Mouse (Mus musculus): Measurements from ENCODE around the gene Lamtor5. TPM values are rescaled to one million over a fixed set of nuclear protein-coding genes. Genes with fewer than 3 reads are reported as not detected.

Gene Lamtor5
- total and polyA plus RNA-seq, 2 experiments from 2014 or later = 77.0 to 188 TPM

DNA sequence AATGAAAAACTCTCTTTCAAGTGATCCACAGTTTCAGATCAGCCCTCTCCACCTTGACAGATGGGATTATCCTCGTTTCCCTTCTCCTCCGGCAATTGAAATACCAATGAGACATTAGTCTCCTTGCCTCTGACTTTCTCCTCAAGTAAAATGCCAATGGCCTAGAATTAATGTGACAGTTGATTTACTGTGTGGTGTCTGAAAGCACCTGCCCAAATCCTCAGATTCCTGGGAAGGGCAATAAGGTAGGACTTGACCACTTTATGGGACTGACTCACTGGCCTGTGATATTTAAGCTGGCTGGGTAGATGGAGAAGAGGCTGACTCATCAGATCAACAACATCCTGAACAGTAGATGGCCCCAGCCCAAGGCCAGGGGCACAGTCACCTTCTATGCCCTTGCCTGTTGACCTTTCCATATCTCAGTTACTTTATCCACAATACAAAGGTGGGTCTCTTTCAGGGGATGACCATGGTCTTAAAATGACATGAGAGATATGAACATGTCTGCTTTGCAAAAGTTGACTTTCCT, 11.8 kb upstream of the Lamtor5 start:
- no peak overlapping the region for H3K9ac ChIP-seq
- no peaks in the 10 kb centered on the region for H3K36me3 ChIP-seq (ENCODE audit: insufficient read depth)
- no peak overlapping the region for H3K4me3 ChIP-seq (ENCODE audit: low read depth, low read length)
- no peak overlapping the region for H3K4me2 ChIP-seq (ENCODE audit: low read depth)
- H3K4me1 ChIP-seq (ENCODE audit: insufficient read depth) = no peaks in the 10 kb centered on the region
- no peaks in the 10 kb centered on the region for H3K9me3 ChIP-seq (ENCODE audit: low read length)
- ATAC-seq (no peak), DNase-seq (no peak)
- no peak for TF ChIP-seq CTCF (IDR thresholded peaks at IDR 0.05; ENCODE audit: low read depth)
- 64% methylated on average over 2 of the region's 2 CpGs for WGBS
- H3K27me3 ChIP-seq (ENCODE audit: insufficient read depth, low read length) = no peaks in the 10 kb centered on the region
- no peak overlapping the region for H3K27ac ChIP-seq (ENCODE audit: low read depth, low read length)

DNA sequence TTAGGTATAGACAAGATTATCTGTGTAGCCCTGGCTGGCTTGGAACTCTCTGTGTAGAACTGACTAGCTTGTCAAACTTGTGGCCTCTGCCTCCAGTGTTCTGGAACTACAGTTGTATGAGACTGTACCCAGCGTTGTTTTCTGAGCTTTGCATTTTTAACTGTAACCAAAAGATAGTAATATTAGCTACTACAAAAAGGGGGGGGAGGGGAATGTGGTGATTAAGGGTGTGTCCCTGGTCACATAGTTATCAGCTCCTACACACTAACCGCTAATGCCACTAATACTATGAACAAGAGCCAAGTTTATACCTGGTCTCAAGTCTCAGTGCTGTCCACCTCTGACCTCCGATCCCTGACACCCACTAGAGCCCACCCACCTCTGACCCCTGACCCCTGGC, 6.2 kb upstream of the Lamtor5 start:
- Histone ChIP-seq H3K27me3 (ENCODE audit: insufficient read depth, low read length) (no peaks in the 10 kb centered on the region; the same call in 1 of the 2 replicates), H3K36me3 (ENCODE audit: insufficient read depth) (no peaks in the 10 kb centered on the region), H3K9me3 (ENCODE audit: low read length) (no peaks in the 10 kb centered on the region), H3K27ac (ENCODE audit: low read depth, low read length) (no peak overlapping the region), H3K4me3 (ENCODE audit: low read depth, low read length) (no peak overlapping the region), H3K4me2 (ENCODE audit: low read depth) (no peak overlapping the region), H3K4me1 (ENCODE audit: insufficient read depth) (no peaks in the 10 kb centered on the region), H3K9ac (no peak overlapping the region)
- TF ChIP-seq CTCF (IDR thresholded peaks at IDR 0.05; ENCODE audit: low read depth) = no peak
- 95% methylated on average over 3 of the region's 3 CpGs for WGBS
- ATAC-seq = no peak
- DNase-seq = no peak

DNA sequence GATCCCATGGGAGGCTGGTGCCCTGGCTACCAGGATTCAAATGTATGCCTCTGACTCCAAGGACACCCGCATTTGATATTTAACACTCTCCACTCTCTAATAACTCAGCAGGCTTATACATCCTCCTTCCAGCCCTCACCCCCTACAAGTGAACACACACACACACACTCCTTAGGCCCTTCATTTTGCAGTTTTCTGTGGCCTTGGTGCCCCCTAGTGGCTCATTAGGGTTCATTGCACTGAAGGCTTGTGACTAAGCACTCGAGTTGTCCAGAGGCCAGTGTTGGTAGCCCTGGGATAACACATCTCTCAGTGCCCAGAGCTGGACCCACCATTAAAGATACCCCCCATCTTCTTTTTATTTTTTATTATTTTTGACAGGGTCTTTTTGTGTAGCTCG, 4.8 kb upstream of the Lamtor5 start:
- H3K27ac ChIP-seq (ENCODE audit: low read depth, low read length) = no peak overlapping the region
- peak; percentile 87 for ATAC-seq
- H3K9me3 ChIP-seq (ENCODE audit: low read length) = no peaks in the 10 kb centered on the region
- H3K4me1 ChIP-seq (ENCODE audit: insufficient read depth) = no peaks in the 10 kb centered on the region; the same call in 1 of the 2 replicates
- no peak overlapping the region for H3K4me2 ChIP-seq (ENCODE audit: low read depth)
- H3K4me3 ChIP-seq (ENCODE audit: low read depth, low read length) = no peak overlapping the region
- H3K36me3 ChIP-seq (ENCODE audit: insufficient read depth) = no peaks in the 10 kb centered on the region
- peak; percentile 84 for DNase-seq
- TF ChIP-seq CTCF (IDR thresholded peaks at IDR 0.05; ENCODE audit: low read depth) = peak; percentile 95
- 12% methylated on average over 3 of the region's 3 CpGs for WGBS
- no peak overlapping the region for H3K9ac ChIP-seq
- H3K27me3 ChIP-seq (ENCODE audit: insufficient read depth, low read length) = no peaks in the 10 kb centered on the region; the same call in 1 of the 2 replicates

- DNase-seq (no peak), ATAC-seq (no peak)
- Histone ChIP-seq H3K36me3 (ENCODE audit: insufficient read depth) (no peaks in the 10 kb centered on the region), H3K4me3 (ENCODE audit: low read depth, low read length) (no peak overlapping the region), H3K27me3 (ENCODE audit: insufficient read depth, low read length) (no peaks in the 10 kb centered on the region; the same call in 1 of the 2 replicates), H3K9ac (no peak overlapping the region), H3K4me1 (ENCODE audit: insufficient read depth) (peaks cover 4% of the 10 kb centered on the region; the same call in 1 of the 2 replicates), H3K27ac (ENCODE audit: low read depth, low read length) (no peak overlapping the region), H3K4me2 (ENCODE audit: low read depth) (no peak overlapping the region), H3K9me3 (ENCODE audit: low read length) (no peaks in the 10 kb centered on the region)
- TF ChIP-seq CTCF (IDR thresholded peaks at IDR 0.05; ENCODE audit: low read depth) = no peak
- WGBS = 66% methylated on average over 5 of the region's 5 CpGs
These were observed 3.3 kb upstream of the Lamtor5 start for GRCm38 (mm10) chr3:107275351-107275750.

DNA sequence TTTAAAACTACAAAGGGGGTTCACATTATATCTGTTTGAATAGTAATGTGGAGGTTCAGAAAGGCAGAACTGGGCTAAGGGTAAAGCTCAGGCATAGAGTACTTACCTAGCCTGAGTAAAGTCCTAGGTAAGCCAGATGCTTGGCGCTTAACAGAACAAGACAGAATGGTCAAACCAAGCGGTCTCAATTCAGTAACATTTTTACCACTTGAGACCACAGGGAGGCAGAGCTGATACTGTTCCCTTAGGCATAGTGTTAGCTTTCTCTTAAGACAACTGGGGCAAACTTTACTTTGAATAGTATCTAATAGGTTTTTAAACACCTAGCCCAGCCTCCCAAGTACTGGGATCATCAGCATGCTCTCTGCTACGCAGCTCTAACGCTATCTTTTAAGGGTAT, 2.7 kb upstream of the Lamtor5 start:
- no peak for DNase-seq
- TF ChIP-seq CTCF (IDR thresholded peaks at IDR 0.05; ENCODE audit: low read depth) = peak; percentile 36; the same call in 1 of the 2 replicates
- Histone ChIP-seq H3K9me3 (ENCODE audit: low read length) (no peaks in the 10 kb centered on the region), H3K4me2 (ENCODE audit: low read depth) (no peak overlapping the region), H3K4me3 (ENCODE audit: low read depth, low read length) (no peak overlapping the region), H3K4me1 (ENCODE audit: insufficient read depth) (peaks cover 4% of the 10 kb centered on the region; the same call in 1 of the 2 replicates), H3K27me3 (ENCODE audit: insufficient read depth, low read length) (no peaks in the 10 kb centered on the region; the same call in 1 of the 2 replicates), H3K36me3 (ENCODE audit: insufficient read depth) (no peaks in the 10 kb centered on the region), H3K27ac (ENCODE audit: low read depth, low read length) (no peak overlapping the region), H3K9ac (no peak overlapping the region)
- no peak for ATAC-seq
- WGBS = 59% methylated on average over 4 of the region's 4 CpGs

DNA sequence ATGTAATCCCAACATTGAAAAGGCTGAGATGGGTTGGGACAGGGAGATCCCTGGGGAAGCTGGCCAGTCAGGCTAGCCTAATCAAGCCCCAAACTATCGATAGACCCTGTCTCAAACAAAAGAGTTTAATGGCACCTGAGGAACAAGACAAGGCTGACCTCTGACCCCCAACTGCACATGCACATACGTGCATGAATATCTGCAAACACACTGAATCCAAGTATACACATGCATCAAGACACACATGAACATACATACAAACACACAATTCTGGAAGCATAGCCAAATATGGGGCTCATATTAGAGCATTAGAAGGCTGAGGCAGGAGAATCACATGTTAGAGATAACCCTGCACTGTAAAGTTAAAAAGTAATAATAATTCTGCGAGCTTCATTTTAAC, 2.0 kb upstream of the Lamtor5 start:
- peaks cover 4% of the 10 kb centered on the region; the same call in 1 of the 2 replicates for H3K4me1 ChIP-seq (ENCODE audit: insufficient read depth)
- no peaks in the 10 kb centered on the region; the same call in 1 of the 2 replicates for H3K27me3 ChIP-seq (ENCODE audit: insufficient read depth, low read length)
- H3K4me2 ChIP-seq (ENCODE audit: low read depth) = no peak overlapping the region
- H3K9ac ChIP-seq = no peak overlapping the region
- no peak for TF ChIP-seq CTCF (IDR thresholded peaks at IDR 0.05; ENCODE audit: low read depth)
- no peaks in the 10 kb centered on the region for H3K36me3 ChIP-seq (ENCODE audit: insufficient read depth)
- H3K4me3 ChIP-seq (ENCODE audit: low read depth, low read length) = no peak overlapping the region
- H3K9me3 ChIP-seq (ENCODE audit: low read length) = no peaks in the 10 kb centered on the region
- 88% methylated on average over 3 of the region's 3 CpGs for WGBS
- ATAC-seq = no peak
- no peak for DNase-seq
- H3K27ac ChIP-seq (ENCODE audit: low read depth, low read length) = no peak overlapping the region

GRCm38 (mm10) chr3:107286123-107286522, 7.5 kb downstream of the Lamtor5 start:
- ATAC-seq (no peak), DNase-seq (no peak)
- Histone ChIP-seq H3K36me3 (ENCODE audit: insufficient read depth) (peaks cover 23% of the 10 kb centered on the region), H3K4me2 (ENCODE audit: low read depth) (no peak overlapping the region), H3K4me1 (ENCODE audit: insufficient read depth) (no peaks in the 10 kb centered on the region), H3K9ac (no peak overlapping the region), H3K27ac (ENCODE audit: low read depth, low read length) (no peak overlapping the region), H3K27me3 (ENCODE audit: insufficient read depth, low read length) (no peaks in the 10 kb centered on the region), H3K4me3 (ENCODE audit: low read depth, low read length) (no peak overlapping the region), H3K9me3 (ENCODE audit: low read length) (no peaks in the 10 kb centered on the region)
- WGBS = 88% methylated on average over 2 of the region's 2 CpGs
- no peak for TF ChIP-seq CTCF (IDR thresholded peaks at IDR 0.05; ENCODE audit: low read depth)
